Mouse (Mus musculus): ENCODE data around the gene Gabpb2. TPM values are rescaled to one million over a fixed set of nuclear protein-coding genes. Genes with fewer than 3 reads are reported as not detected.

The Gabpb2 gene
- polyA plus RNA-seq, 1 experiment from 2014 or later, result 6.0 TPM

GRCm38 (mm10) chr3:95181841-95182240, 35.9 kb downstream of the Gabpb2 start:
- Histone ChIP-seq H3K27ac (ENCODE audit: low read length) (no peak overlapping the region), H3K9me3 (ENCODE audit: control insufficient read depth, low read length) (no peaks in the 10 kb centered on the region), H3K4me1 (ENCODE audit: control insufficient read depth, insufficient read depth, low read length) (no peaks in the 10 kb centered on the region), H3K4me3 (ENCODE audit: low read length) (no peak overlapping the region), H3K27me3 (replicated peaks; ENCODE audit: control insufficient read depth, insufficient read depth, low read length) (no peaks in the 10 kb centered on the region), H3K4me2 (ENCODE audit: low read depth, low read length) (no peak overlapping the region), H3K9ac (ENCODE audit: low read depth, low read length) (no peak overlapping the region), H3K36me3 (ENCODE audit: control insufficient read depth, insufficient read depth, low read length) (peaks cover 10% of the 10 kb centered on the region; the same call in 1 of the 2 replicates)
- ATAC-seq, result no peak
- WGBS, result 61% methylated on average over 1 of the region's 1 CpGs

- no peaks in the 10 kb centered on the region for H3K9me3 ChIP-seq (ENCODE audit: control insufficient read depth, low read length)
- H3K9ac ChIP-seq (ENCODE audit: low read depth, low read length), result no peak overlapping the region
- no peak overlapping the region for H3K27ac ChIP-seq (ENCODE audit: low read length)
- H3K4me2 ChIP-seq (ENCODE audit: low read depth, low read length), result no peak overlapping the region
- ATAC-seq, result no peak
- WGBS, result 58% methylated on average over 3 of the region's 3 CpGs
- no peaks in the 10 kb centered on the region for H3K36me3 ChIP-seq (ENCODE audit: control insufficient read depth, insufficient read depth, low read length)
- H3K27me3 ChIP-seq (replicated peaks; ENCODE audit: control insufficient read depth, insufficient read depth, low read length), result no peaks in the 10 kb centered on the region
- H3K4me3 ChIP-seq (ENCODE audit: low read length), result no peak overlapping the region
- no peaks in the 10 kb centered on the region for H3K4me1 ChIP-seq (ENCODE audit: control insufficient read depth, insufficient read depth, low read length)
Observed at GRCm38 (mm10) chr3:95179890-95180289, 37.8 kb downstream of the Gabpb2 start.

- no peak overlapping the region for H3K4me3 ChIP-seq (ENCODE audit: low read length)
- ATAC-seq, result no peak
- H3K4me2 ChIP-seq (ENCODE audit: low read depth, low read length), result no peak overlapping the region
- no peaks in the 10 kb centered on the region for H3K9me3 ChIP-seq (ENCODE audit: control insufficient read depth, low read length)
- H3K4me1 ChIP-seq (ENCODE audit: control insufficient read depth, insufficient read depth, low read length), result no peaks in the 10 kb centered on the region; the same call in 1 of the 2 replicates
- peaks cover 2% of the 10 kb centered on the region; the same call in 1 of the 2 replicates for H3K27me3 ChIP-seq (replicated peaks; ENCODE audit: control insufficient read depth, insufficient read depth, low read length)
- WGBS, result 90% methylated on average over 5 of the region's 5 CpGs
- no peak overlapping the region for H3K9ac ChIP-seq (ENCODE audit: low read depth, low read length)
- H3K36me3 ChIP-seq (ENCODE audit: control insufficient read depth, insufficient read depth, low read length), result no peaks in the 10 kb centered on the region
- no peak overlapping the region for H3K27ac ChIP-seq (ENCODE audit: low read length)
Observed at GRCm38 (mm10) chr3:95178948-95179347, 38.8 kb downstream of the Gabpb2 start.

- no peak overlapping the region for H3K27ac ChIP-seq (ENCODE audit: low read length)
- H3K4me2 ChIP-seq (ENCODE audit: low read depth, low read length), result no peak overlapping the region
- no peaks in the 10 kb centered on the region for H3K36me3 ChIP-seq (ENCODE audit: control insufficient read depth, insufficient read depth, low read length)
- WGBS, result 46% methylated on average over 6 of the region's 6 CpGs
- no peak overlapping the region for H3K9ac ChIP-seq (ENCODE audit: low read depth, low read length)
- H3K27me3 ChIP-seq (replicated peaks; ENCODE audit: control insufficient read depth, insufficient read depth, low read length), result peaks cover 14% of the 10 kb centered on the region
- H3K4me1 ChIP-seq (ENCODE audit: control insufficient read depth, insufficient read depth, low read length), result peaks cover 7% of the 10 kb centered on the region
- H3K9me3 ChIP-seq (ENCODE audit: control insufficient read depth, low read length), result no peaks in the 10 kb centered on the region
- ATAC-seq, result peak; percentile 84
- no peak overlapping the region for H3K4me3 ChIP-seq (ENCODE audit: low read length)
Observed at GRCm38 (mm10) chr3:95177583-95177982, 40.1 kb downstream of the Gabpb2 start.

- no peaks in the 10 kb centered on the region for H3K36me3 ChIP-seq (ENCODE audit: control insufficient read depth, insufficient read depth, low read length)
- no peak overlapping the region for H3K27ac ChIP-seq (ENCODE audit: low read length)
- peaks cover 7% of the 10 kb centered on the region for H3K4me1 ChIP-seq (ENCODE audit: control insufficient read depth, insufficient read depth, low read length)
- WGBS, result 69% methylated on average over 3 of the region's 3 CpGs
- ATAC-seq, result no peak
- H3K9me3 ChIP-seq (ENCODE audit: control insufficient read depth, low read length), result no peaks in the 10 kb centered on the region
- H3K4me3 ChIP-seq (ENCODE audit: low read length), result no peak overlapping the region
- H3K27me3 ChIP-seq (replicated peaks; ENCODE audit: control insufficient read depth, insufficient read depth, low read length), result peaks cover 25% of the 10 kb centered on the region
- no peak overlapping the region for H3K4me2 ChIP-seq (ENCODE audit: low read depth, low read length)
- no peak overlapping the region for H3K9ac ChIP-seq (ENCODE audit: low read depth, low read length)
Observed at GRCm38 (mm10) chr3:95176500-95176899, 41.2 kb downstream of the Gabpb2 start.

GRCm38 (mm10) chr3:95174011-95174592, 43.6 kb downstream of the Gabpb2 start:
- Histone ChIP-seq H3K4me2 (ENCODE audit: low read depth, low read length) (peak overlapping the region; percentile 67), H3K27me3 (replicated peaks; ENCODE audit: control insufficient read depth, insufficient read depth, low read length) (peaks cover 27% of the 10 kb centered on the region), H3K4me1 (ENCODE audit: control insufficient read depth, insufficient read depth, low read length) (peaks cover 7% of the 10 kb centered on the region), H3K4me3 (ENCODE audit: low read length) (peak overlapping the region; percentile 48), H3K9ac (ENCODE audit: low read depth, low read length) (no peak overlapping the region), H3K36me3 (ENCODE audit: control insufficient read depth, insufficient read depth, low read length) (no peaks in the 10 kb centered on the region), H3K27ac (ENCODE audit: low read length) (no peak overlapping the region), H3K9me3 (ENCODE audit: control insufficient read depth, low read length) (no peaks in the 10 kb centered on the region)
- WGBS, result 16% methylated on average over 16 of the region's 16 CpGs
- peak; percentile 39; the same call in 1 of the 2 replicates for ATAC-seq

- Histone ChIP-seq H3K4me3 (ENCODE audit: low read length) (peak overlapping the region; percentile 48), H3K4me2 (ENCODE audit: low read depth, low read length) (peak overlapping the region; percentile 67), H3K27ac (ENCODE audit: low read length) (no peak overlapping the region), H3K27me3 (replicated peaks; ENCODE audit: control insufficient read depth, insufficient read depth, low read length) (peaks cover 27% of the 10 kb centered on the region), H3K9me3 (ENCODE audit: control insufficient read depth, low read length) (no peaks in the 10 kb centered on the region), H3K36me3 (ENCODE audit: control insufficient read depth, insufficient read depth, low read length) (no peaks in the 10 kb centered on the region), H3K9ac (ENCODE audit: low read depth, low read length) (peak overlapping the region; percentile 61), H3K4me1 (ENCODE audit: control insufficient read depth, insufficient read depth, low read length) (peaks cover 7% of the 10 kb centered on the region)
- ATAC-seq, result peak; percentile 41; the same call in 1 of the 2 replicates
- 19% methylated on average over 58 of the region's 58 CpGs for WGBS
Observed at GRCm38 (mm10) chr3:95173256-95173949, 44.3 kb downstream of the Gabpb2 start.

GRCm38 (mm10) chr3:95172526-95173255, 45.0 kb downstream of the Gabpb2 start:
- peak; percentile 41 for ATAC-seq
- H3K4me1 ChIP-seq (ENCODE audit: control insufficient read depth, insufficient read depth, low read length), result peaks cover 7% of the 10 kb centered on the region
- H3K27me3 ChIP-seq (replicated peaks; ENCODE audit: control insufficient read depth, insufficient read depth, low read length), result peaks cover 27% of the 10 kb centered on the region
- H3K4me3 ChIP-seq (ENCODE audit: low read length), result peak overlapping the region; percentile 48
- H3K27ac ChIP-seq (ENCODE audit: low read length), result no peak overlapping the region
- H3K36me3 ChIP-seq (ENCODE audit: control insufficient read depth, insufficient read depth, low read length), result no peaks in the 10 kb centered on the region
- peak overlapping the region; percentile 67 for H3K4me2 ChIP-seq (ENCODE audit: low read depth, low read length)
- H3K9me3 ChIP-seq (ENCODE audit: control insufficient read depth, low read length), result no peaks in the 10 kb centered on the region
- peak overlapping the region; percentile 61; the same call in 1 of the 2 replicates for H3K9ac ChIP-seq (ENCODE audit: low read depth, low read length)
- 39% methylated on average over 84 of the region's 84 CpGs for WGBS

GRCm38 (mm10) chr3:95171105-95171504, 46.6 kb downstream of the Gabpb2 start:
- Histone ChIP-seq H3K4me2 (ENCODE audit: low read depth, low read length) (no peak overlapping the region), H3K9ac (ENCODE audit: low read depth, low read length) (no peak overlapping the region), H3K27me3 (replicated peaks; ENCODE audit: control insufficient read depth, insufficient read depth, low read length) (peaks cover 27% of the 10 kb centered on the region), H3K9me3 (ENCODE audit: control insufficient read depth, low read length) (no peaks in the 10 kb centered on the region), H3K4me3 (ENCODE audit: low read length) (no peak overlapping the region), H3K27ac (ENCODE audit: low read length) (no peak overlapping the region), H3K4me1 (ENCODE audit: control insufficient read depth, insufficient read depth, low read length) (peaks cover 7% of the 10 kb centered on the region), H3K36me3 (ENCODE audit: control insufficient read depth, insufficient read depth, low read length) (no peaks in the 10 kb centered on the region)
- WGBS, result 79% methylated on average over 6 of the region's 6 CpGs
- ATAC-seq, result no peak
